Mouse (Mus musculus): ENCODE results near the gene Ssx2ip. TPM values are rescaled to one million over a fixed set of nuclear protein-coding genes. Genes with fewer than 3 reads are reported as not detected.

Gene Ssx2ip
- polyA plus RNA-seq, 1 experiment from 2014 or later: 16.7 TPM

- no peak overlapping the region for H3K9ac ChIP-seq (replicated peaks)
- ATAC-seq (ENCODE audit: low FRiP score): no peak
- no peaks in the 10 kb centered on the region for H3K4me1 ChIP-seq
- no peak overlapping the region for H3K4me2 ChIP-seq
- no peaks in the 10 kb centered on the region for H3K27me3 ChIP-seq (replicated peaks)
- no peaks in the 10 kb centered on the region for H3K36me3 ChIP-seq
- no peaks in the 10 kb centered on the region for H3K9me3 ChIP-seq (replicated peaks)
- no peak overlapping the region for H3K4me3 ChIP-seq (replicated peaks)
- H3K27ac ChIP-seq (replicated peaks): no peak overlapping the region
- 57% methylated on average over 2 of the region's 2 CpGs for WGBS
Observed at GRCm38 (mm10) chr3:146462939-146463338, 58.5 kb downstream of the Ssx2ip start.

- H3K9ac ChIP-seq (replicated peaks): no peak overlapping the region
- no peaks in the 10 kb centered on the region for H3K4me1 ChIP-seq
- H3K27ac ChIP-seq (replicated peaks): no peak overlapping the region
- 78% methylated on average over 2 of the region's 2 CpGs for WGBS
- H3K4me3 ChIP-seq (replicated peaks): no peak overlapping the region
- no peaks in the 10 kb centered on the region for H3K27me3 ChIP-seq (replicated peaks)
- no peaks in the 10 kb centered on the region for H3K9me3 ChIP-seq (replicated peaks)
- H3K4me2 ChIP-seq: no peak overlapping the region
- no peaks in the 10 kb centered on the region for H3K36me3 ChIP-seq
- ATAC-seq (ENCODE audit: low FRiP score): no peak
Observed at GRCm38 (mm10) chr3:146469226-146469625, 64.8 kb downstream of the Ssx2ip start.

- Histone ChIP-seq H3K4me1 (no peaks in the 10 kb centered on the region), H3K4me2 (no peak overlapping the region)
Observed at GRCm38 (mm10) chr3:146472657-146473056, 68.2 kb downstream of the Ssx2ip start.

GRCm38 (mm10) chr3:146473741-146474140 is 69.3 kb downstream of the Ssx2ip start:
- Histone ChIP-seq H3K4me2 (no peak overlapping the region), H3K27ac (replicated peaks) (no peak overlapping the region), H3K4me3 (replicated peaks) (no peak overlapping the region), H3K27me3 (replicated peaks) (no peaks in the 10 kb centered on the region), H3K9me3 (replicated peaks) (no peaks in the 10 kb centered on the region), H3K9ac (replicated peaks) (no peak overlapping the region), H3K36me3 (no peaks in the 10 kb centered on the region), H3K4me1 (no peaks in the 10 kb centered on the region)
- ATAC-seq (ENCODE audit: low FRiP score): no peak

More at GRCm38 (mm10) chr3:146472657-146473056, 68.2 kb downstream of the Ssx2ip start:
- 63% methylated on average over 4 of the region's 4 CpGs for WGBS
- no peak overlapping the region for H3K9ac ChIP-seq (replicated peaks)
- H3K27me3 ChIP-seq (replicated peaks): no peaks in the 10 kb centered on the region
- no peak overlapping the region for H3K27ac ChIP-seq (replicated peaks)
- no peaks in the 10 kb centered on the region for H3K9me3 ChIP-seq (replicated peaks)
- no peak for ATAC-seq (ENCODE audit: low FRiP score)
- H3K36me3 ChIP-seq: no peaks in the 10 kb centered on the region
- no peak overlapping the region for H3K4me3 ChIP-seq (replicated peaks)

GRCm38 (mm10) chr3:146474428-146474827 is 70.0 kb downstream of the Ssx2ip start:
- Histone ChIP-seq H3K9me3 (replicated peaks) (no peaks in the 10 kb centered on the region), H3K4me2 (no peak overlapping the region), H3K9ac (replicated peaks) (no peak overlapping the region), H3K36me3 (no peaks in the 10 kb centered on the region), H3K27ac (replicated peaks) (no peak overlapping the region), H3K27me3 (replicated peaks) (no peaks in the 10 kb centered on the region), H3K4me3 (replicated peaks) (no peak overlapping the region), H3K4me1 (no peaks in the 10 kb centered on the region)
- WGBS: 91% methylated on average over 3 of the region's 3 CpGs
- no peak for ATAC-seq (ENCODE audit: low FRiP score)

GRCm38 (mm10) chr3:146482044-146482443 is 77.6 kb downstream of the Ssx2ip start:
- no peak overlapping the region for H3K4me2 ChIP-seq
- no peaks in the 10 kb centered on the region for H3K36me3 ChIP-seq
- no peak for ATAC-seq (ENCODE audit: low FRiP score)
- H3K27me3 ChIP-seq (replicated peaks): no peaks in the 10 kb centered on the region
- H3K9ac ChIP-seq (replicated peaks): no peak overlapping the region
- H3K9me3 ChIP-seq (replicated peaks): no peaks in the 10 kb centered on the region
- WGBS: 71% methylated on average over 2 of the region's 2 CpGs
- no peaks in the 10 kb centered on the region for H3K4me1 ChIP-seq
- no peak overlapping the region for H3K4me3 ChIP-seq (replicated peaks)
- H3K27ac ChIP-seq (replicated peaks): no peak overlapping the region

- whole genome bisulfite sequencing: 87% methylated on average over 4 of the region's 4 CpGs
- no peak overlapping the region for H3K4me3 ChIP-seq (replicated peaks)
Observed at GRCm38 (mm10) chr3:146486464-146486863, 82.0 kb downstream of the Ssx2ip start.

More at GRCm38 (mm10) chr3:146486464-146486863, 82.0 kb downstream of the Ssx2ip start:
- Histone ChIP-seq H3K4me2 (no peak overlapping the region), H3K27ac (replicated peaks) (no peak overlapping the region), H3K9me3 (replicated peaks) (no peaks in the 10 kb centered on the region), H3K27me3 (replicated peaks) (no peaks in the 10 kb centered on the region), H3K9ac (replicated peaks) (no peak overlapping the region), H3K36me3 (no peaks in the 10 kb centered on the region), H3K4me1 (no peaks in the 10 kb centered on the region)
- ATAC-seq (ENCODE audit: low FRiP score): no peak

Small RNA genes lying within 50 kb of the gene (microRNA-seq; reads per million reads assigned to microRNA genes)
- not detected for gene Gm22901

Other genes with a start within 250 kb of the Ssx2ip start
- 0.78 and 1.3 TPM in 2 replicates for gene Lpar3, start 183.7 kb upstream of the Ssx2ip start, polyA plus RNA-seq (2015; fragmentation: Nextera tagmentation; extraction: Ambion mirVana)
- 5.3 and 5.7 TPM in 2 replicates for gene Ctbs, start 45.2 kb downstream of the Ssx2ip start, polyA plus RNA-seq (2015; fragmentation: Nextera tagmentation; extraction: Ambion mirVana)
- 4.3 and 5.6 TPM in 2 replicates for gene Spata1, start 95.1 kb downstream of the Ssx2ip start, polyA plus RNA-seq (2015; fragmentation: Nextera tagmentation; extraction: Ambion mirVana)
- gene Gng5, start 95.2 kb downstream of the Ssx2ip start, polyA plus RNA-seq (2015; fragmentation: Nextera tagmentation; extraction: Ambion mirVana): 363 and 428 TPM in 2 replicates
- 35.2 and 40.6 TPM in 2 replicates for gene Rpf1, start 116.8 kb downstream of the Ssx2ip start, polyA plus RNA-seq (2015; fragmentation: Nextera tagmentation; extraction: Ambion mirVana)
- gene Uox, start 165.8 kb downstream of the Ssx2ip start, polyA plus RNA-seq (2015; fragmentation: Nextera tagmentation; extraction: Ambion mirVana): 0.15 TPM in 1 of 2 replicates, not detected in the other
- not detected in 2 replicates for gene Dnase2b, start 211.0 kb downstream of the Ssx2ip start, polyA plus RNA-seq (2015; fragmentation: Nextera tagmentation; extraction: Ambion mirVana)
- not detected in 2 replicates for gene 4930503B20Rik, start 246.7 kb downstream of the Ssx2ip start, polyA plus RNA-seq (2015; fragmentation: Nextera tagmentation; extraction: Ambion mirVana)

All from neural tube, embryonic 15.5 days (tissue).